Mouse (Mus musculus) thymus, adult 2 months (tissue): ENCODE data around the gene Limd2.

Source experiments
- CTCF ChIP-seq: fragments of 200-500 bp; IDR thresholded peaks from 2 replicates; pipeline ENCODE4 v1.5.1; 2012; ENCODE audit warnings: mild to moderate bottlenecking, control low read depth, low read length, moderate library complexity, borderline replicate concordance; ENCODE audit not compliant: control insufficient read depth, poor library complexity, insufficient read depth; ENCODE audit errors: extremely low read depth
- POLR2A ChIP-seq: fragments of 200-500 bp; IDR thresholded peaks from 2 replicates; pipeline ENCODE4 v1.6.1; 2012; ENCODE audit warnings: mild to moderate bottlenecking, low read length, control low read depth, moderate library complexity; ENCODE audit not compliant: control insufficient read depth, poor library complexity, insufficient read depth; ENCODE audit errors: extremely low read depth

DNA sequence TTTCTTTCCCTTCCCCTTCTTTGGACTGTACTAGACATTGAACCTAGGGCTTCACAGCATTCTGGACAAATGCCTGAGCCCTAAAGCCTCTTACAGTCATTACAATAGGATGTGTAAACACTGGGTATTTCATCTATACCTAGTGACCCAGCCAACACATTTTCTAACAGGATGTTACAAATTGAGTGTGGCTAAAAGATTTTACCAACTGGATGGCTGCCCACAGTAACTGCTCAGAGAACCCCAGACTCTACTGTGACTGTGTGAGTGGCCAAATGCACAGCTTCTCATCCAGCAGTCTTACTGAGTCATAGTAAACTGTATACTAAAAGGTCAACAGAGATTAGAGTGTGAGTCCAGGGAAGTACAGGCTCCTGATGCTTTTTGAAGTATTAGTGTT is 34.7 kb upstream of the Limd2 start:
- TF ChIP-seq CTCF (no peak), POLR2A (no peak)
